Mouse (Mus musculus) frontal cortex, postnatal 25 days (tissue): Measurements from ENCODE around the gene Gabbr1.

Experiments used
- DNase-seq, 2 experiments: peaks; one replicate each; pipeline ENCODE4 v3.0.0; 2022; ENCODE audit warnings: low spot score in 2 of 2

Gabbr1 gene

GRCm38 (mm10) chr17:37039127-37039894, 6.5 kb upstream of the Gabbr1 start:
- DNase-seq, result no peak

DNA sequence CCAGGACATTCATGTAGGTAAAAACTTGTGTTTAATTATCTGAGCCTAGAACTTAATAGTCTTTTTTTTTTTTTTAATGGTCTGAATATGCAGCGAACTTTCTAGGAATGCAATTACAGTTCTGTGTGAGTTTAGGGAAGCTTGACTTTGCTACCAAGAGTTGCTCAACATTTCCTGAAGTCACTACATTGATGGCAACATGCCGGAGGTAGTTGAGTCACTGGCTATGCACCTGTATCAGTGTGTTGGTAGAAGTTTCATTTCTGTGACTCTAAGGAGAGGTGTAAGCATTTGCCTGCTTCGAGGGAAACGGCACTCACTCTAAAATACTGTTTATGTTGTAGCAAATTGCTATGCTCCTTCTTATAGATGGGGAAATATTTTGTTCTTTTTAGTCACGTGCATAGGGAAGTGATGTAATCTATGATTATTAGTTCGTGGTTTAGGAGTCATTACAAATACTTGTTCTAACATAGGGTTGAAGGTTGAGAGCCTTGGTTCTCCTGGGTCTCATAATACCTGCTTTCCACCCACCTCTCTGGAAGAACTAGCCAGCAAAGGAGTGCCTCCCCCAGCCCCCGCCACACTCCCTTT, 1.0 kb upstream of the Gabbr1 start:
- DNase-seq, result no peak

DNA sequence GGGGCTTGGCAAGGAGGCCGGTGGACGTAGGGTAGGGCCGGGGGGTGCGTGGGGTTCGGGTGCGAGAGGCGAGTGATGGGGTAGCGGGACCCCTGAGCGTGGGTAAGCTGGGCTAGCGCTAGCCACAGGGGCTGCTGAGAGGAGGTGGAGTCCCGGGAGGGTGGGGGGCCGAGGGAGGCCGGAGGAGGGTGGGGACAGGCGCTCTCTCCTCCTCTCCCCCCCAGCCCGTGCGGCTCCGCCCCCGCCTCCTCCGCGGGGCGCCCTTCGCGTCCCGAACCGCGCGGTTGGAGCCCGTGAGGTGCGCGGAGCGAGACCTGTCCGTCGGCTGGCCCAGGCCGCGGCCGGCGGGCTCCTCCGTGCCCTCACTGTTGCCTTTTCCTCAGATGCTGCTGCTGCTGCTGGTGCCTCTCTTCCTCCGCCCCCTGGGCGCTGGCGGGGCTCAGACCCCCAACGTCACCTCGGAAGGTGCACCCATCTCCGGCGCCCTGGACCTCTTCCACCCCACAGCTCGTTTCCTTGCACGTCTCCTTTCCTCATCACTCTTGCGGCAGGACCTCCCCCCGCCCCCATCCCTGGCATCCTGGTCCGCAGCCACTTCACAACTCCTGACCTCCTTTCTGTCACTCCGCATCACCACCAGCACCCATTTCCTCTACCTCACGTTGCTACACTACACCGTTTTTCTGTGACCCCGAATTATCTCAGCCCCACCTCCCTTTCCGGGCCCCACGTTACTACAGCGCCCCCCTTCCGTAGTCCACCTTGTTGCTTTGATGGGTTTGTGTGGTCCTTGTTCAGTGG, 746 bp downstream of the Gabbr1 start:
- DNase-seq, result peak in 1 of 2 experiments; percentile 52

DNA sequence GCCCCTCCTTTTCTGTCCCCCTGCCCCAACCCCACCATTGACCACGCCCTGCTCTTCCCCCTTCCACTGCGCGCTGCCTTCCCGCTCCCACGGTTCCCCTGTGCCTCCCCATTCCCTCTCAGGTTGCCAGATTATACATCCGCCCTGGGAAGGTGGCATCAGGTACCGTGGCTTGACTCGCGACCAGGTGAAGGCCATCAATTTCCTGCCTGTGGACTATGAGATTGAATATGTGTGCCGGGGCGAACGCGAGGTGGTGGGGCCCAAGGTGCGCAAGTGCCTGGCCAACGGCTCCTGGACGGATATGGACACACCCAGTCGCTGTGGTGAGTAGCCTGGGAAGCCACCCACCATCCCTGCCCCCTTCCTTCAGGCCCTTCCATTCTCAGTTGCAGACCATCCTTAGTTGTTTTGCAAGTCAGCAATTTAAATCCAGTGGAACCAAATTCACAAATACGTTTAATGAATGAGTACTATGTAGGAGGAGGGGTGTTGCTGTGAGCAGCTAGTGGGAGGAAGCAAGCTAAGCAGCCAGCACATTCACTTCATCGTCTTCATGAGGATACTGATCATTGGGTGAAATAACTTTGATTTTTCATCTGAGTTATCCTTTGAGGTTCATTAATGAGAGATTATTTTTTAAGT, 1.7 kb downstream of the Gabbr1 start:
- DNase-seq, result no peak

DNA sequence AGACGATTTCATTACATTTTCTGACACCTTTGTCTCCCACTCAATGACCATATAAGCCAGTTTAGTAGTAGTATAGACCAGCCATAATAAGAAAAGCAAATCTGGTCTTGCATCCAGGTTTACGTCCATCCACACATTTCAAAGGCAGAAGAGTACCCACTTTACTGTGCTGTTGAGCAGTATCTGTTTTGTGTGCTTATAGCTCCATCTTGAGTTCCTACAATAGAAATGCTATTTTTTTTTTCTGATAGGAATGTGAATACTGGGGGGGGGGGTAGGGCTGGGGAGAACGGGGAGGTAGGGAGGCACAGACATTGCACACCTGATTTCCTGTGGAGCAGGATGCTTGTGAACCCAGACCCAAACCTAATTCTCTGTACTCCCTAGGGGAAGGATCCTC, 2.2 kb downstream of the Gabbr1 start:
- no peak for DNase-seq

GRCm38 (mm10) chr17:37048383-37048782, 2.6 kb downstream of the Gabbr1 start:
- no peak for DNase-seq

DNA sequence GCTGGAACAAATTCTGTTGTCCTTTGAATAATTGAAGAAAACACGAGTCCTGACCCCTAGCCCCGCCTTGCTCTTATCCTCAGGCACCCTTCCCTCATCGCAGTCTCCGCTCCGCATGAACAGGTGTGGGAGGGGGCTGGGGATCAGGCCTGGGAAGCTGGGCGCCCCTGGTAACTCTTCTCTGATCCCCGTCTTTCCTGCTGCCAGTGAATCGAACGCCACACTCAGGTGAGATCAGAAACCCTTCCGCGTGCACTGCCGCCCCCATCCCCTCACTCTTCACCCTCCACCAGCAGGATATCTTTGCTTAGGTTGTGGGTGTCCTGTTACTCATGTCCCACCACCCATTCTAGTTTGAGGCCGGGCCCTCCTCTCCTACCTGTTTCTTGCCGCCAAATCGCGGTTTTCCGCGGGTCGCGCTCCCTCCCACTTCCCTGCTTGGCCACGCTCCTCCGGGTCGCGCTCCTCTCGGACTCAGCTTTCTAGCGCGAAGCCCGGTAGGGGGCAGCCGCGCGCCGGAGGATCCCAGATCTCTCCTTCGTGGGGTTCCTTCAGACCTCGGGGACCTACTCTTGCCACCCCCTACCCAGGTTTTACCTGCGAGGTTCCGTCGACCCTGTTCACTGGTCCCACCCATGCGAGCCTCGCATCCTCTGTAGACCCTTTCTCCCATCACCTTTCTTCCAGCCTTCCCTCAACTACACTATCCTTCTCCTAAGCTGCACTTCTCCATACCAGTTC, 4.0 kb downstream of the Gabbr1 start:
- peak; percentile 79 to 86 for DNase-seq

DNA sequence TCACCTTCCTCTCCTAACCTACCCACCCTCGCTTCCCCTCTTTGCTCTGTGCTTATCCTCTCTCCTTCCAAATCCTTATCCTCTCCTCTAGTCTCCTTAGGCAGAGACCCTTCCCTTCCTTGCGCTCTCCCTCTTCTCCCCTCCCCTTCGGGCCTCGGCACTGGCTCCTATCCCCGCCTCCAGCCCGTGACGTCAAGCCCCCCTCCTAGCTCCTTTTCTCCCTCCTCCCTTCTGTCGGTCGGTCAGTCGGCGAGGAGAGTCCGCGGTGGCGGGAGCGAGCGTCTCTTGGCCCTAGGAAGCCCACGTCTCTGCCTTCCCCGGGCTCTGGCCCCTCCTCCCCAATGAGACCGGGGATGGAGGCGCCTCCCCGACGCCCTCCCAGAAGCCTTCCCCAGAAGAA, 4.6 kb downstream of the Gabbr1 start:
- peak; percentile 78 to 89 for DNase-seq

- no peak for DNase-seq
These were observed 5.1 kb downstream of the Gabbr1 start for GRCm38 (mm10) chr17:37050876-37051275.

GRCm38 (mm10) chr17:37051745-37052144, 6.0 kb downstream of the Gabbr1 start:
- no peak for DNase-seq

DNA sequence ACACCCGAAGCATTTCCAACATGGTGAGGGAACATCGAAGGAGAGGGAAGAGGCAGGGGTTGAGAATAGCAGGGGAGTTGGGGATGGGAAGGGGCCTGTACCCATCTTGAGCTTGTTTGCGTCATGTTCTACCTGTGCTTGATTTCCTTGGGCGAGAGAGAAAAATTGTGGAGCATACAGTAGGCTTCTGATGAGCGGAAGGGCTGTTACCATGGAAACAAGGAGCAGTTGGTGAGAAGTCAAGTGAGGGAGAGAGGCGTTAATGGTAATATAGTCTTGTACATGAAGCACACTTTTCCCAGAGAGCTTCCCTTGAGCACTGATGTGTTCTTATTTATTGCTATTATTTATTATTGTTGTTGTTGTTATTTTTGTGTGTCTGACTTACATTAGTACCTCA, 11.2 kb downstream of the Gabbr1 start:
- DNase-seq, result no peak

GRCm38 (mm10) chr17:37061435-37061834, 15.7 kb downstream of the Gabbr1 start:
- no peak for DNase-seq

- no peak for DNase-seq
These were observed 16.4 kb downstream of the Gabbr1 start for GRCm38 (mm10) chr17:37062101-37062641.

DNA sequence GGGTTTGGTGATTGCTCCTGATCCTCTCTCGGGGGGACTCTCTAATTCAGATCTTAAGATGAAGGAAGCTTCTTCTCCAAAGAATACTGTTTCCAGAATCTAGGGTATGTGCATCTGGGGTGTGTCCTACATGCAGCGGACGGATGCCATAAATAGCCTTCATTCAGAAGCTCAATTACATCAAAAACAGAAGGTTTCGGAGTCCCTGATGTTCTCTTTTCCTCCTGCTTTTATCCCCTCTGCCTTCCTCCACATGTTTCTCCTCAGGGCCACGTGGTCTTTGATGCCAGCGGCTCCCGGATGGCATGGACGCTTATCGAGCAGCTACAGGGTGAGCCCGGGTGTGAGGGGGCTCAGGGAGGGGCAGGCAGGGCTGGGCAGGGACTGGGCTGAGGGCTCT, 17.3 kb downstream of the Gabbr1 start:
- DNase-seq, result no peak

DNA sequence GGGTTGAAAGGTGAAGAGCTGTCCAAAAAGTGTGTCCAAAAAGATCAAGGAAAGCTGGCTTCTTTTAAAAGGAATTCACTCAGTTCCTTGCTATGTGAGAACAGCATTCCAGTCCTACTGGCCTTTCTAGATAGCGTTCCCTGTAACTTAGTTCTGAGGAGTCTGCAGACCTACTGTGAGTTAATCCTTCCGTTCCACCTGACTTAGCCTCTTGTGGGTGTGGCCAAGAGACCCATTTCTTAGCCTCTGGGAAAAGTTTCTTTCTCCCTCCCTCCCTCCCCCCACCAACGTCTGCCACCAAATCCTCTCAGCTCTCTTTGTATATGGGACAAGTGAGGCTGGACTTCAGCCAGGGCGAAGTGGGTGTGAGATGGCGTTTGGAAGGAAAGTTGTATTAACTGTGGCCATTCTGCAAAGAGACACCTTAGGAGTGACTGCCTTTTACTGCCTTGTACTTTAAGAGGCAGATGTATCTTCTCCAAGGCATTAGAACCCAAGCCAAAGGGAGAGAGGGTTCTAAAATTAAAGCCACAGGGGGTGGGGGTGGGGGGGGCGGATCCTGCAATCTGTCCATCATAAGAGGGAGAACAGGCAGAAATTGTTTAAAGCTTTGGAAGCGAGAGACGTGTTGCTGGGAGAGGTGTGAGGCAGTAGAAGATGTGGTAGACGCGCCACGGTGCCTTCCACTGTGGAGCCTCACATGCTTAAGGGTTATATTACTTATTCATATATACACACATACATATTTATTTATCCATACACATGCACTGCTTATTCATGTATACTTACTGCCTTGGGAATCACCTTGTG, 18.1 kb downstream of the Gabbr1 start:
- DNase-seq, result no peak

DNA sequence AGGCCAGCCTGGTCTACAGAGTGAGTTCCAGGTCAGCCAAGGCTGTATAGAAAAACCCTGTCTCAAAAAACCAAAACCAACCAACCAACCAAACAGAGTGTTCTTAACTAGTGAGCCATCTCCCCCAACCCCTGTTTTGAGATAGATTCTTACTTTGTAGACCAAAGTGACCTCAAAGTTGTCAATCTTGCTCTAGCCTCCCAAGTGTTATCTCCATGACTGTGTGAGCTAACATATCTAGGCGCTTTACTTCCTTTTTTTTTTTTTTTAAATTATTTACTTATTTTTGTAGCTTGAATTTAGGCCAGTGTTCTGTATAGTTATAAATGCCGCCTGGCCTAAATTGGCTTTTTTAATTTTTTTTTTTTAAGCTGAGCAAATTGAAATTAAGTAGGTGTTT, 20.2 kb downstream of the Gabbr1 start:
- DNase-seq, result no peak

GRCm38 (mm10) chr17:37067861-37068260, 22.1 kb downstream of the Gabbr1 start:
- DNase-seq, result no peak

DNA sequence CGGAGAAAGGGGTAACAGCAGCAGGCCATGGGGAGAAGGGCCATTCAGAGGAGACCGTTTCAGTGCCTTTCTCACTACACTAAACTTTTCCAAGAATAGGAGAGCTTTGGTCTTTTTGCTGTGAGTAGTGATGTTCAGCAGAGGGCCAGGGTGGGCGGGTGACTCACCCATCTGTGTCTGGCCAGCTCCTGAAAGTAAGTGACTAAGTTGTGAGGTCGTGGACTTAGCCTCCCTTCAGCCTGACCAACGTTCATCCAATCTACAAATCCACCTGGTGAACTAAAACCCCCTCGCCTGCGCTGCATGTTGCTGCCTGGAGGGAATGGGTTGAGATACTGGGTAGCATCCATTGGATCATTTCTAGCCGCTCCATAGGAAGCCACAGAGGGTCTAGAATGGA, 24.4 kb downstream of the Gabbr1 start:
- no peak for DNase-seq

- no peak for DNase-seq
These were observed 26.4 kb downstream of the Gabbr1 start for GRCm38 (mm10) chr17:37072080-37072729.

DNA sequence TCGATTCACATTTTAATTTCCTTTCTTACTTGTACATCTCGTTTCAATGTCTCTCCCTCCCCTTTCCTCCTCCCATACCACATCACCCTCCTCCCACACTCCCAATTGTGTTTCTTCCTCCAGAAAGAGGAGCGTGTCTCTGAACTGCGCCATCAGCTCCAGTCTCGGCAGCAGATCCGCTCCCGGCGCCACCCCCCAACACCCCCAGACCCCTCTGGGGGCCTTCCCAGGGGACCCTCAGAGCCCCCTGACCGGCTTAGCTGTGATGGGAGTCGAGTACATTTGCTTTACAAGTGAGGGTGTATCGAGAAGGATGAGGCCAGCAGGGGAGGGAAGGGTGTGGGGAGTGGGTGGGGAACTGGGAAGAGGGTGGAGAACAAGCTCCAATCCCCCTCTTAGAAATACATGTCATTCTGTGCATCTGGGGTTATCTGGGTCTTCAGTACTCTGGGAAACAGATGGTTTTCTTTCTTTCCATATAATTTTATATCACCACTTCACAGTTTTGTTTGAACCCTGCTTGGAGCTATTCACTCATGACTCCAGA, 27.0 kb downstream of the Gabbr1 start:
- no peak for DNase-seq
